Mouse (Mus musculus) hindbrain, embryonic 10.5 days (tissue): ENCODE results near the gene Svs2. TPM values are rescaled to one million over a fixed set of nuclear protein-coding genes. Genes with fewer than 3 reads are reported as not detected.
A peak's percentile ranks its signal among the peaks of the same experiment; 100 is the strongest.

Experiments used
- DNase-seq: peaks from one replicate; pipeline ENCODE4 v3.0.0-alpha.2; 2017; ENCODE audit warnings: low spot score
- H3K27ac ChIP-seq: fragments of 300-500 bp; sonication (generic); 2 replicates; pipeline ENCODE4 v1.5.1; 2016; ENCODE audit warnings: mild to moderate bottlenecking, moderate library complexity
- H3K27me3 ChIP-seq: fragments of 300-500 bp; sonication (generic); 2 replicates; pipeline ENCODE4 v1.6.1; 2016; ENCODE audit warnings: mild to moderate bottlenecking; ENCODE audit not compliant: poor library complexity, insufficient read depth, severe bottlenecking
- H3K36me3 ChIP-seq: fragments of 300-500 bp; sonication (generic); 2 replicates; pipeline ENCODE4 v1.6.1; 2016; ENCODE audit warnings: mild to moderate bottlenecking, moderate library complexity
- H3K4me1 ChIP-seq: fragments of 300-500 bp; sonication (generic); replicated peaks from 2 replicates; pipeline ENCODE4 v1.6.1; 2016; ENCODE audit warnings: mild to moderate bottlenecking
- H3K4me3 ChIP-seq: fragments of 300-500 bp; sonication (generic); 2 replicates; pipeline ENCODE4 v1.5.1; 2016; ENCODE audit warnings: mild to moderate bottlenecking, moderate library complexity
- H3K9me3 ChIP-seq: fragments of 300-500 bp; sonication (generic); 2 replicates; pipeline ENCODE4 v1.6.1; 2016; ENCODE audit warnings: mild to moderate bottlenecking, moderate library complexity
- WGBS: fragments of 180-500 bp; shearing (Covaris S2); methylation state at CpG from one replicate; pipeline ENCODE4 v1.1.7; 2016; 5-methylcytosine and 5-hydroxymethylcytosine counted together
- polyA plus RNA-seq: library from polyadenylated mRNA; unstranded; fragments of >200 nt; fragmentation: Nextera tagmentation; extraction: Ambion mirVana; gene quantifications from 2 replicates; pipeline ENCODE4 v1.2.1, GENCODE M21; 2016

Gene Svs2
- polyA plus RNA-seq, 1 experiment from 2014 or later: not detected

DNA sequence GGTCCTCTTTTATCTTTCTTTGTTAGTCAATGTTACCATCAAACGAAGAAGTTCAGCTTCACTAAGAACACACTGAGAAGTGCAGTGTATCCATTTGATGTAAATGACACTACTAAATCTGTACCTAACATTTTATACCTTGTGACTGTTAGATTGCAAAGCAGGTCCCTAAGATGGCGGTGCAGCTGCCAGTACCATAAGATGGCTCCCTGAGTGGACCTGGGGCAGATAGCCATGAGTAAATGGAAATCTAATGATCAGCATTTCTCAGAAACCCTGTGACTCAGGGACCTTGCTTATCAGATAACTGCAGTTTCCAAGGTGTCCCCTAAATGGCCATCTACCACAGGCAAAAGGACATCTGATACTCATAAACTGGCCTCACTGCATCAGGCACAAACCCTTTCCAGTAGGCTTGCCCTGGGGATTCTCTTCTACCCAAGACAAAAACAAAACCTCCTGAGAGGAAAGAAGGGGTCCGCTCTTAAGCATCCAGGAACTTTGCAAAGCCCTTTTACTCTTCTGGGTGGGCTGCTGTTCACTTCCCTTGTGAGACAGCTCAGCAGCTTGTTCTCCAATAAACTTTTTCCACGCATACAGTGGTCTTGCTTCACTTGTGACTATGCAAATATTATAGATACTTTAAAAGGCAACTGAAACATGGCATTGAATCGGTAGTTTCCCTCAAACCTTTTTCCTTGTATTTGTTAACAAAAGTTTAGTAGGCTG, 42.1 kb downstream of the Svs2 start:
- Histone ChIP-seq H3K4me1 (no peaks in the 10 kb centered on the region), H3K27ac (no peak overlapping the region), H3K27me3 (0 out of 2 replicates have a peak, but pooled peaks cover under 1% of the 10 kb centered on the region), H3K4me3 (no peak overlapping the region), H3K9me3 (no peaks in the 10 kb centered on the region), H3K36me3 (no peaks in the 10 kb centered on the region)
- no peak for DNase-seq
- WGBS: 91% methylated on average over 5 of the region's 5 CpGs

GRCm38 (mm10) chr2:164194959-164195630, 43.2 kb downstream of the Svs2 start:
- no peak for DNase-seq
- Histone ChIP-seq H3K4me3 (no peak overlapping the region), H3K36me3 (no peaks in the 10 kb centered on the region), H3K27ac (no peak overlapping the region), H3K27me3 (peaks cover 9% of the 10 kb centered on the region), H3K4me1 (no peaks in the 10 kb centered on the region), H3K9me3 (no peaks in the 10 kb centered on the region)
- 84% methylated on average over 5 of the region's 5 CpGs for WGBS

- Histone ChIP-seq H3K36me3 (no peaks in the 10 kb centered on the region), H3K4me3 (no peak overlapping the region), H3K27me3 (peaks cover 9% of the 10 kb centered on the region), H3K27ac (no peak overlapping the region), H3K9me3 (no peaks in the 10 kb centered on the region), H3K4me1 (no peaks in the 10 kb centered on the region)
- DNase-seq: no peak
These were observed 46.0 kb downstream of the Svs2 start for GRCm38 (mm10) chr2:164192279-164192678.

GRCm38 (mm10) chr2:164190576-164190975, 47.7 kb downstream of the Svs2 start, which contains the start of gene Wfdc12:
Gene Wfdc12, minus strand, starts transcription at chr2:164190608.
- no peak within 1 kb of the TSS for H3K4me3 ChIP-seq
- no peaks in the 10 kb centered on the region for H3K4me1 ChIP-seq
- H3K36me3 ChIP-seq: no peaks in the 10 kb centered on the region
- WGBS: 86% methylated on average over 6 of the region's 6 CpGs
- H3K27ac ChIP-seq: no peak within 1 kb of the TSS
- no peaks in the 10 kb centered on the region for H3K9me3 ChIP-seq
- peaks cover 9% of the 10 kb centered on the region for H3K27me3 ChIP-seq
- DNase-seq: no peak

DNA sequence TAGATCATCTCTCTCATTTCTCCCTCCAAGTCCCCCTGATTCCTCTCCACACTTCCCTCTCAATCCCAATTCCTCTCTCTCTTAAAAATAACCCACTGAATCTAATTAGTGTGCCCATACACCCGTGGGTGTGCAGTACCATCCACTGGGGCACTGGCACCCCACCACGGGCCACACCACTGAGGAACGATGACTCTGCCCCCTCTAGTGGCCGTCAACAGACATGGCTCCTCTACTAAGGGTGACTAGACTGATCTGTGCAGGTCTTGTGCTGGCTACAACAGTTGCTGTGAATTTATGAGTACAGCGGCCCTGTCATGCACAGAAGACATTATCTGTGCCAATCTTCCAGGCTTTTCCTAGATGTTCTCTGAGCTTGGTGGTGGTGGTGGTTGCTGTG, 49.5 kb downstream of the Svs2 start:
- peak; percentile 10 for DNase-seq

More for the DNA sequence above, 49.5 kb downstream of the Svs2 start:
- Histone ChIP-seq H3K27ac (no peak overlapping the region), H3K9me3 (no peaks in the 10 kb centered on the region), H3K27me3 (peaks cover 9% of the 10 kb centered on the region), H3K4me3 (no peak overlapping the region), H3K36me3 (no peaks in the 10 kb centered on the region), H3K4me1 (0 out of 2 replicates have a peak, but pooled peaks cover 6% of the 10 kb centered on the region)
- WGBS: 29% methylated on average over 5 of the region's 5 CpGs

Other genes with a start within 250 kb of the Svs2 start
- 294 and 318 TPM in 2 replicates for gene Ywhab, start 243.5 kb downstream of the Svs2 start, polyA plus RNA-seq
- 1.2 and 1.6 TPM in 2 replicates for gene Pabpc1l, start 213.0 kb downstream of the Svs2 start, polyA plus RNA-seq
- gene Stk4, start 168.1 kb downstream of the Svs2 start, polyA plus RNA-seq: 30.8 and 36.8 TPM in 2 replicates
- gene Tomm34, start 167.3 kb downstream of the Svs2 start, polyA plus RNA-seq: 58.3 and 64.3 TPM in 2 replicates
- not detected in 2 replicates for gene Kcns1, start 67.4 kb downstream of the Svs2 start, polyA plus RNA-seq
- gene Wfdc5, start 55.7 kb downstream of the Svs2 start, polyA plus RNA-seq: not detected in 2 replicates
- gene Wfdc12, start 47.9 kb downstream of the Svs2 start, polyA plus RNA-seq: not detected in 2 replicates
- gene Wfdc15a, start 38.3 kb downstream of the Svs2 start, polyA plus RNA-seq: not detected in 2 replicates
- gene Wfdc15b, start 16.8 kb downstream of the Svs2 start, polyA plus RNA-seq: not detected in 2 replicates
- not detected in 2 replicates for gene Svs3b, start 18.2 kb upstream of the Svs2 start, polyA plus RNA-seq
- gene Svs4, start 40.0 kb upstream of the Svs2 start, polyA plus RNA-seq: not detected in 2 replicates
- not detected in 2 replicates for gene Svs3a, start 50.8 kb upstream of the Svs2 start, polyA plus RNA-seq
- not detected in 2 replicates for gene Svs6, start 78.3 kb upstream of the Svs2 start, polyA plus RNA-seq
- gene Svs5, start 94.3 kb upstream of the Svs2 start, polyA plus RNA-seq: not detected in 2 replicates
- 0.31 TPM in 1 of 2 replicates, not detected in the other for gene Slpi, start 150.6 kb upstream of the Svs2 start, polyA plus RNA-seq
- 0.02 TPM in 1 of 2 replicates, not detected in the other for gene Rbpjl, start 164.7 kb upstream of the Svs2 start, polyA plus RNA-seq
- gene Matn4, start 166.7 kb upstream of the Svs2 start, polyA plus RNA-seq: 0.35 and 0.72 TPM in 2 replicates
- gene Sdc4, start 205.4 kb upstream of the Svs2 start, polyA plus RNA-seq: 14.8 and 18.0 TPM in 2 replicates
- gene Sys1, start 218.5 kb upstream of the Svs2 start, polyA plus RNA-seq: 61.5 and 76.4 TPM in 2 replicates
- 4.4 and 4.5 TPM in 2 replicates for gene Gm20458, start 222.5 kb upstream of the Svs2 start, polyA plus RNA-seq
- gene Trp53tg5, start 235.3 kb upstream of the Svs2 start, polyA plus RNA-seq: not detected in 2 replicates
- 1.9 and 3.3 TPM in 2 replicates for gene Dbndd2, start 247.6 kb upstream of the Svs2 start, polyA plus RNA-seq